Mouse (Mus musculus) neutrophil, adult 65 days (primary cell): ENCODE measurements around the gene Il19. TPM values are rescaled to one million over a fixed set of nuclear protein-coding genes. Genes with fewer than 3 reads are reported as not detected.

Source experiments
- total RNA-seq: library from RNA; stranded (reverse); gene quantifications from 2 replicates; pipeline ENCODE4 v1.2.4, GENCODE M21; 2023

Il19 gene
- total RNA-seq, result not detected in 2 replicates

GRCm38 (mm10) chr1:130940065-130940687, at the start of gene Il19:
TSS of gene Il19 (minus strand) at chr1:130940115.

DNA sequence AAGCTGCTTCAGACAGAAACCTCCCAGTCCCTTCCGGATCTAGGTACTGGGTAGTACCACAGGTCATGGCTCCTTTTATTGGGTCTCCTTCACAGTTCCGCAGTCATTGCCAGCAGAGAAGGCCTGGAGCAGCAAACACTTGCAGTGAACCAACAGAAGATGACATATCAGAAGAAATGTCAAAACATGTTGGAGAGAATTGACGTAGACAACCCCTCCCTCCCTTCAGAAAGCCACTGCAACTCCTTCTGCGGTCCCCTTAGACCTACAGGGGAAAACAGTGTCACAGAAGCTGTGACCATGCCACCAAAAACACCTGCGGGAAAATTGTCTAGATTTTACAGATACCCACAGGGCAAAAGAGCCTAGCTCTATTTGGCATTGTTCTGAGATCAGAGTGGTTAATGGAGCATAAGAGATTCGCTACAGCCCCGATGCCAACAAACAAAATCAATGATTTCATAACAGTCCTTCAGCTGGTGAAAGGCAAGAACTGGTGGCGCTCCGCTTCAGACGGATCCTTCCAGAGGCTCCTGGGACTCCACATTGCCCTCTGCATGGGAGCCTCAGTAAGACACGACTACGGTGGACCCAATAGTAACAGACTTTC, 28.4 kb downstream of the Il19 start, which contains the start of gene Il20:
Gene Il20, minus strand, starts transcription at position 51 of the 610 bp plus-strand sequence.

GRCm38 (mm10) chr1:130887354-130887753, 52.6 kb downstream of the Il19 start, which contains the start of gene Il24:
TSS of gene Il24 (minus strand) at chr1:130887454.

Other genes with a start within 250 kb of the Il19 start
- not detected in 2 replicates for gene Gm29427, start 224.3 kb downstream of the Il19 start, total RNA-seq
- gene Yod1, start 222.8 kb downstream of the Il19 start, total RNA-seq, result 10.8 and 13.7 TPM in 2 replicates
- gene Pfkfb2, start 210.9 kb downstream of the Il19 start, total RNA-seq, result 15.5 and 18.9 TPM in 2 replicates
- 0.23 and 0.44 TPM in 2 replicates for gene AA986860, start 208.1 kb downstream of the Il19 start, total RNA-seq
- not detected in 2 replicates for gene Fcamr, start 139.2 kb downstream of the Il19 start, total RNA-seq
- gene Pigr, start 113.4 kb downstream of the Il19 start, total RNA-seq, result not detected in 2 replicates
- 0.63 and 1.6 TPM in 2 replicates for gene Fcmr, start 74.4 kb downstream of the Il19 start, total RNA-seq
- gene Il24, start 52.7 kb downstream of the Il19 start, total RNA-seq, result not detected in 2 replicates
- not detected in 2 replicates for gene Il20, start 28.7 kb downstream of the Il19 start, total RNA-seq
- gene Il10, start 79.7 kb upstream of the Il19 start, total RNA-seq, result not detected in 2 replicates
- 278 and 402 TPM in 2 replicates for gene Mapkapk2, start 157.7 kb upstream of the Il19 start, total RNA-seq
- 6.9 and 8.4 TPM in 2 replicates for gene Dyrk3, start 198.2 kb upstream of the Il19 start, total RNA-seq
- 14.0 and 15.9 TPM in 2 replicates for gene Eif2d, start 213.1 kb upstream of the Il19 start, total RNA-seq